Mouse (Mus musculus): ENCODE results near the gene Kcnmb3.

Kcnmb3 gene

DNA sequence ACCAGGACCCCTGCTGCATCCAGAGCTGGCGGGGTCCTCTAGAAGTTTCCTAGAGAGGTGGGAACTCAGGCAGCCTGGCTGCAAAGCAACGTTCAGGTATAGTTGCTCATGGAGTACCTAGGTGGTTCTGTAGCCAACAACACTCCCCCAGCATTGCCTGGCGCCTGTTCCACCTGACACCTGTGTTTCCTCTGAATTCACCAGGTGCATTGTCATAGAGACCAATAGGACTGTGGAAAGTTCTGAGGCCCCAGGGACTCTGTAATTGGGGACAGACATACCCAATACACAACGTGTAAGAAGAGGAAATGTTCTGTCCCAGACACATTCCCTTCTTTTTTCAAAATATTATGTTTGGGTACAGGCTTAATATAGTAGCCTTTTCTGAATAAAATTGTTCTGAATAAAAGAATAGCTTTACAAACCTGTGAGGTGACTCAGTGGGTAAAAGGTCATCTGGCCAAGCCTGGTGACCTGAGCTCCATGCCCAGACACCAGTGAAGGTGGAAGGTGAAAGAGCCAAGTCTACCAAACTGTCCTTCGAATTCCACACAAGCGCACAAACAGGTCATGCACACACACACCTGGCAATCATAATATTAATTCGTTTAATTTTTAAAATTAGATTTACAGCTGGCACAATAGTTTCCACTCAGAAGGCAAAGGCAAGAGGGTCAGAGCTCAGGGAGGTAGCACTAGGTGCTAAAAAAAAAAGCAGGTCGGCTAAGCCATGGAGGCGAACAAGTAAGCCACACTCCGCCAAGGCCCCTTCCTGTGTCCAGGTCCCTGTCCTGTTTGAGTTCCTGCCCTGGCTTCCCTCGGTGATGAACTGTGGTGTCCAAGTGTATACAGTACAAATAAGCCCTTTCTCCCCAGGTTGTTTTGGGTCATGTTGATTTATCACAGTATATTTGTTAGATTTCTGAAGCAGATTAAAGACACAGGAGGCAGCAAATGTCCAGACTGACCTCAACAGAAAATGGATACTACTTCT, at the start of gene Kcnmb3:
TSS of gene Kcnmb3 (minus strand) at position 135 of the 994 bp plus-strand sequence.
- no peak for DNase-seq (ENCODE audit: low spot score)

DNA sequence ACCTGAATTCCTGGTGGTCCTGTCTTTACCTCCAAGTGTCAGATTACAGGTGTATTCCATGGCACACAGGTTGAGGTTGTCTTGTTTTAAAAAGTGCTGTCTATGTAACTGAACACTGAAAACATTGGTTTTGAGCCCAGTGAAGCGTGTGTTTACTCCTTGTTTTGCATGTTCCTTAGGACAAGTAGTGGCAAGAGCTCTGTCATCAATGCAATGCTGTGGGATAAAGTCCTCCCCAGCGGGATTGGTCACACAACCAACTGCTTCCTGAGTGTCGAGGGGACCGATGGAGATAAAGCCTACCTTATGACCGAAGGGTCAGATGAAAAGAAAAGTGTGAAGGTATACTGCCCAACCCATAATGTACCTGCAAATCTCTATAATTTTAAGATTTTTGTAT, 46.1 kb upstream of the Kcnmb3 start:
- DNase-seq (ENCODE audit: low spot score): no peak

DNA sequence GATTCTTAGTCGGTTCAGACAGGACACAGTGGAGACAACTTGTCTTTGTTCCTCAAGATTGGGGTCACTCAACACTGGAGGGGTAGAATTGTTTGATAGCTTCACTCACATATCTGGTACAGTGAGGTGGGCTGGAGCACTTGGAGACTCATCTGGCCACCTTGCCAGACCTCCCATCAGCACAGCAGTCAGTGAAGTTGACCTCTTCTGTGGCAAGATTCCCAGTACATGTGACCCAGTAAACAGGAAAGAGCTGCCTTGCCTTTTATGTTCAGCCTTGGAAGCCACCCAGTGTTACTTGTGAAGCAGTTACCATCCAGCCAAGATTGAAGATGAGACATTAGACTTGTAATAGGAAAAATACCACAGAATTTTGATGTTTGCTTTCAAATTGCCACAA, 45.5 kb upstream of the Kcnmb3 start:
- no peak for DNase-seq (ENCODE audit: low spot score)

DNA sequence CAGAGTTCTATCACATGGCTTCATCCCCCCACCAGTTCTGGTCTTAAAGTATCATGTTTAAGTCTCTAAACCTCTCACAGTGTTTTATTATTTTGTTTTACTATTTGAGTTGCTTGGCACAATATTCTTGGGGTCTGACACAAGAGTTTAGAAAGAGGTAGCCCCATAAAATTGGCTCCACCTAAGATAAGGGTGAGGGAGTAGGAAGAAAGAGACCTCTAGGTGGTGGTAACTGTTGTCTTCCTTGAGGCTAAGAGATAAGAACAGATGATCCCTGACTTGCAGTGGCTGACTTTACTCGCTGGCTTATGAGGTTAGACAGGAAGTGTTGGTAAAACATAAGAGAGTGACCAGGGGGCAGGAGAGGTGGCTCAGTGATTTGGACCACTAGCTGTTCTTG, 43.7 kb upstream of the Kcnmb3 start:
- no peak for DNase-seq (ENCODE audit: low spot score)

DNA sequence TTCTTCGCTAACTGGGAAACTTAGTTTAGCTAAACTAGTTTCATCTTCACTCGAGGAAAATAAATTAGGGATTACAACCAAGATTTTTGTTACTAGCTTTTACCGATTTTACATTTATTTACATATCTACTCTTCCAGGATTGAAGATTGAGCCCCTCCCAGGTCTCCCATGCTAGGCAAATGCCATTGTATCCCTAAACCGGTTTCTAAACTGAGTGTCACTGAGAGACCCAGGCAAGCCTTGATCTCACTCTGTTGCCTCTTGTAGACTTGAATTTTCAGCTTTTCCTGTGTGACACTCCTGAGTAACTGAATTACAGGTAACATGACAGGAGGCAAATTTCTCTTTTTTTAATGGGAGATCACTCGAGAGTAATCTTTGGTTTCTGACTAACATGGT, 38.0 kb upstream of the Kcnmb3 start:
- no peak for DNase-seq (ENCODE audit: low spot score)

DNA sequence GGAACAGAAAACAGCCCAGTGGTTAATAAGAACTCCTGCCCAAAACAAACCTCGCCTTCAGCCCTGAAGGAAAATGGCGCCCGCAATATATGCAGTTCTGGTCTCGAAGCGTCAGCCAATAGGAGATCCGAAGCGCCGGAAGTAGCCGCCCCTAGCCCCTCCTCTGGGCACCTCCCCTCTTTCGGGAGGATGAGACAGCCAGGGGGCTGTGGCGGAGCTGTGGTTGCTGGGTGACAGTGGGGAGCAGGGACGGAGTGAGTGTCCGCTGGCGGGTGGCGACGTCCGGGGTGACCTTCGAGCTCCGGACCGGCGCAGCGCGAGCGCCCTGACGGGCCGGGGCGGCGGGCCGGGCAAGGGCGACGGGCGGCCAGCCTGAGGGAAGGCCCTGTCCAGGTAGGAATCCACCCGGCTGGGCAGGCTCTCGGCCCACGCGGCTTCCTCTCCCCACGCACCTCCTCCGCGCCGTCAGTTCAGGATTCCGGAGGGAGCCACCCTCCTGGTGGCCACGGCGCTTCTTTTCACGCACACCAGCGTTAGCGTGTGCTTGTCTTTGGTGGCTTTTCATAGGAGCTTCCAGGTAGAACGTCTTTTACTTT, 37.4 kb upstream of the Kcnmb3 start, which contains the start of gene Mfn1:
TSS of gene Mfn1 (plus strand) at position 163 of the 596 bp plus-strand sequence.
- peak; percentile 91 for DNase-seq (ENCODE audit: low spot score)

DNA sequence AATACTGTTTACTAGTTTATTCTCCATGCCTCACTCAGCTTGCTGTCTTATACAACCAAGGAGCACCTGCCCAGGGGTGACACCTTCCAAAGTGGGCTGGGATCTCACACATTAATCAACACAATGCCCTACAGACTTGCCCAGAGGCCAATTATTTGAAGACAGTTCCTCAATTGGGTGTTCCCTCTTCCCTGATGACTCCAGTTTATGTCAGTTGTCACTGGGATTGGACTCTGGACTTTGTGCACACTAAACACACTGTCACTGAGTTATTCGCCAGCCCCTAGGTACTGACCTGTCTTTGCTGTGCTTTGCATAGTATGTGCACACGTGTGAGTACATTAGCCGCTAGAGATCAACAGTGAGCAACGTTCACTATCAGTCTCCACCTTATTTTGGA, 35.1 kb upstream of the Kcnmb3 start:
- DNase-seq (ENCODE audit: low spot score): no peak

DNA sequence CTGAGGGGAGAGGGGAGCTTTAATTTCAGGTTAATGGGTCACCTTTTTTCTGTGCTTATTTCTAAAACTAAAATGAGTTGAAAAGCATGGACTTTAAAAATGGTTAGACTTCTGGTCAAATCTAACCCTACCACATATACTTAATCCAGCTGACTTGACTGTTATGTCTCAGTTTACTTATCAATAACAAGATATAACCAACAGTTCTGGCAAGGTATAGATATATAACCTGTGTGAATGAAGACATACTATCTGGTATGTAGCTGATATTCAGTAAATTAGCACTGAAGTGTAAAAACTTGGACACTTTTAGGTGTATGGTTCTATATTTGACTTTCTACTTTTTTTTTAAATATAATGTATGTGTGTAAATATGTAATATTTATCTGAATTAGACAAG, 21.5 kb upstream of the Kcnmb3 start:
- DNase-seq (ENCODE audit: low spot score): no peak

DNA sequence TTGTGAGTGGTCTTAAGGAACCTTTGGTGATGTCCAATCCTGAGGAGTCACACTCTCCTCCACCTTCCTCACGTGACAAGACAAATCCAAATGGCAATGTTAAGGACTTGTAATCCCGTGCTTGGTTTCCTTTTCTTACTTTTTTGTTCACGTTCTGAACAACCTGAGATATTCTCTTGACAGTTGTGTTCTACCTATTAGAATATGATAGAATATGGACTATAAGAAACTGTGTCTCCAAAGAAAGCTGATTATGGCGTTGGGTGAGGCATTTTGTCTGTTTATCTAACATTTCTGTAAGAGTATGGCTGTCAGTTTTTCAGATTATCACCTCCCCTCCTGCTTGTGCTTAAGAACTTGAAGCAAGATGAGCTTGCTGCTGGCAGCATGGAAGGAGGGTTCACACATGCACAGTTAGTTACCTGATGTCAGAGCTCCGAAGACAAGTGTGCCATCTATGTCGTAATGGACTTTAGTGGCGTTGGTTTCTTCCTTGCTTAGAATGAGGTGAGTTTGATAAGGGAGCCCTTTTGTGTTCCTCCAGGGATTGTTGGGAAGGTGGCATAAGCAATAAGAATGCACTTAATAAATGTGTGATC, 20.8 kb upstream of the Kcnmb3 start:
- no peak for DNase-seq (ENCODE audit: low spot score)

DNA sequence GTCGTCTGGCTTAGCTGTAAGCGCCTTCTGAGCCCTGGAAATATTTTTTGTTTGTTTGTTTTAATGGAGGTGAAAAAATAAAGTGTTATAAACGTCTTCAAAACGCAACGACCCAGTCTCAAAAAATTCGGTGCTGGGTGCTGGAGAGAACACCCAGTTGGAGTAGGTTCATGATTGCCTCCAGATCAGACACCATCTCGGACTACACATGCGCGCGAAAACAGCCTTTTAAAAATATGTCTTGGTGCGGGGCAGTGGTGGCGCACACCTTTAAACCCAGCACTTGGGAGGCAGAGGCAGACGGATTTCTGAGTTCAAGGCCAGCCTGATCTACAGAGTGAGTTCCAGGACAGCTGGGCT, 19.1 kb upstream of the Kcnmb3 start:
- no peak for DNase-seq (ENCODE audit: low spot score)

DNA sequence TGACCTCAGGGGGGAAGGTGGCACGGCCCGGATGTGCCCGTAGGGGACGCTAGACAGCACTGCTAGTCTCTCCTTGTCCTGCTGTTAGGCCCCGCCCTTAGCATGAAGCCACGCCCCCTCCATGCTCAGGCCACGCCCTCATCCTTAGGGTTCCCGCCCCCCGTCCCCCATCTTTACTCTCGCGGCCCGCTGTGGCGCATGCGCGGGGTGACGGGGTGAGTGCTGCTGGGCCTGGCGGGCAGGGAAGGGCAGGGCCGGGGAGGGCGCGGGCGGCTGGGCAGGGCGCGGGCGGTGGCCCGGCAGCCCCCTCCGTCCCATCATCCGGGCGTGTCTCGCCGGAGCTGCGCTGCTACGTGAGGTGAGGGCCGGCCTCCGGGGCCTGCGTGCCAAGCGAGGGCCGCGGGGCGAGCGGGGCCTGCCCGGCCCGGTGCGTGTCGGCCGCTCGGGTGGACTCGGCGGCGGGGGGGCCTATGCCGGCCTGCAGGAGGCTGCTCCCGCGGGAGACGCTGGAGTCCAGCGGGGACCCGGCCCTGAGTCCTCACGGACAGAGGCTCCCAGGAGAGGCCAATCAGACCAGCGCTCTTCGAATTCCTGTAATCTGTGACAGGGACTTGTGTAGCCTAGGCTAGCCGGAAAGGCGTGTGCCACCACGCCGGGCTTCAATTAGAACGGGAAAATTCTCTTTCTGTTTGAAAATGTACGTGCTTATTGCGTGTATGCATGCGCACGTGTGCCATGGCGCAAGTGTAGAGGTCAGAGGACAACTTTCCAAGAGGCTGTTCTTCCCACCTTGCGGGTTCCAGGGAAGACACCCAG, 18.6 kb upstream of the Kcnmb3 start:
- DNase-seq (ENCODE audit: low spot score): peak; percentile 96

DNA sequence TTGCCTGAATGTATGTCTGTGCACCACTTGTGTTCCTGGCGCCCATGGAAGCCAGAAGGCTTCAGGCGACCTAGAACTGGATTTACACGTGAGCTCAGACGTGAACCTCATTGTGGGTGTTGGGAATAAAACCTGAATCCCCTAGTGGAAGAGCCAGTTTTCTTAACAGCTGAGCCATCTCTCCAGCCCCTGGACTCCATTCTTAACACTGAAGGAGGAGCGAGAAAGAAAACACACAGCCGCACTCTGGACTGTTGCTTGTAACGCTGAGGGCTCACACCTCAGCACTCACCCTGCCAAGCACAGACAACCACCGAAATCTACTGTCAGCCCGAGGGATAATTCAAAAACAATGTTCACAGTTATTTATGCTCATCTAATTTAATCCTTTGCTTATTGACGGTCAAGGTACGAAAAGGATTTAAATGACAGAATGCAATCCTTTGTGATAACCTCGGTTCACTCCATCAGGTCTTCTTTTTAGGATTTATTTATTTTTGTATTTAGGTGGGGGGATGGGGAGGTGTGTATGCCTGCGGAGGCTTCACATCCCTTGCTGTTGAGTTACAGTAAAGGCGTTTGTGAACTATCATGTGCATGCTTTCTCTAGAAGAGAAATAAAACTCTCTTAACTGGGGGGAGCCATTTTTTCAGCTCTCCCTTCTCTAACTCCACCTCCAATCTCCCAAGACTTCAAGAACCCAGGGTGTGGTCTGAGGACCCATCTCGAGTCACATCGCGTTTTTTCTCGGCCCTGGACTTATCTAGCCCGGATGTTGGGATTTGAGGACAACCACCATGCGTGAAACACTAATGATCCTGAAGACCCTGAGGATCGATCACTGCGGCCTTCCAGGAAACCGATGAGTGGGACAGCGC, 17.7 kb upstream of the Kcnmb3 start, which contains the start of gene Zfp639:
TSS of gene Zfp639 (plus strand) at position 764 of the 879 bp plus-strand sequence.
- DNase-seq (ENCODE audit: low spot score): no peak

DNA sequence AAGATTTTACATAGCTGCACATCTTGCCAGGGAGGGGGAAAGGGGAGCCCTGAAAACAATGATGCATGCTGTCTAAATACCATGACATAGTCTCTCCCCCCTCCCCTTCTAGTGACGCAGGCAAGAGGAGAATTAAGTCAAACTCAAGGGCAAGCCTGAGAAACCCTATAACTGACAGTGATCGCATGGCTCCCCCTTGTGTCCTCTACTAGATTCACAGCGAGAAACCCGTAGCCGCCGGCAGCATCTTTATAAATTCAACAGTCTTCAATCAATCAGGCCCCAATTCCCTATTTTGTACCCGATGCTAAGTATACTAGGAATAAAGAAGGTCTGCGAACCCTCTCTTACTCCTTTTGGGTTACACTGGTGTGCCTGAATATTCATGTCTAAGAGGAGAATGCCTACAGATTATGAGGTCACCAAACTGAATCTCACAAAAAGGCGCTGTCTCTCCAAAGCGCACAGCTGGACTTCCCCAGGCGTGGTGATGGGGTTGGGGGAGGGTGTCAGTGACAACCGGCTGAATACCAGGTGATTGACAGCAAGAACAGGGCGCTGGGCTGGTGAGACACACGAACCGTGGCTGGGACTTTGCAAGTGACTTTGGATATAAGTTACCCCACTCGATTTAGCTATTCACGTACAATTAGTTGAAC, 16.8 kb upstream of the Kcnmb3 start:
- DNase-seq (ENCODE audit: low spot score): peak; percentile 32

DNA sequence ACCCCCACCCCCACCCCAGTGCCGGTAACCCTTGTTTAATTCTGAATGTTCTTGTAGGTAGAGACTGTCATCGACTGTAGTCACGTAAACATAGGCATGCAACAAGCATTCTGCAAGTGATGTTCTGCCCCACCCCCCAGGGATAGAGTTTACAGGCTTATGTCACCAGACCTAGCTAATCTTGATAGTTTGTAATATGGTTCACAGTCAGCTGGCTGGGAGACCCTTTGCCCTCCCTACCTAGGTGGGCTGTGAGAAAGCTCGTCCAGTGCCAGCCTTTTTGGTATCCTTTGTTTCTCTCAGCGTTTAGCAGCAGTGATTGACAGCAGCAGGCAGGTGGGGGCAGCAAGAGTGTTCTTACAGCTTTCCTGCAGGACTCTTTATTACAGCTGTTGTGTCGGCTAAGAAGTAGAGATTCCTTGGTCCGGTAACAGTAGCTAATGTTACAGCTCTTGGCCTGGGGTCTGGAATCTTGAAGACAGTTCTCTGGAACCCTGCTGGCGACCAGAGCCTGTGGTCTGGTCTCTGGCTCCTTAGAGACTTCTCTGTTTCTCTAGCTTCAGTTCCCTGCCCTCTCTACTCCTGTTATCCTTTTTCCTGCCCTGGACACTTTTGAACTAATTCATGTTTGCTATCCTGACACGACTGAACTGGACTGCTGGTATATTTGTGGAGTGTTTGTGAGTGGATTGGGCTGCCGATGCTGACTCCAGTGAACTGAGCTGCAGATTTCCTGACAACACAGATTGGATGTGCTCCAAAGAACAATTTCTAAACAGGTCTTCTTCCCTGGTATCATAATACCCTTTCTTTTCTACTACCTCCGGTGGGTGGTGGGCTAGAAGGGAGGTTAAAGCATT, 14.6 kb upstream of the Kcnmb3 start:
- DNase-seq (ENCODE audit: low spot score): no peak

DNA sequence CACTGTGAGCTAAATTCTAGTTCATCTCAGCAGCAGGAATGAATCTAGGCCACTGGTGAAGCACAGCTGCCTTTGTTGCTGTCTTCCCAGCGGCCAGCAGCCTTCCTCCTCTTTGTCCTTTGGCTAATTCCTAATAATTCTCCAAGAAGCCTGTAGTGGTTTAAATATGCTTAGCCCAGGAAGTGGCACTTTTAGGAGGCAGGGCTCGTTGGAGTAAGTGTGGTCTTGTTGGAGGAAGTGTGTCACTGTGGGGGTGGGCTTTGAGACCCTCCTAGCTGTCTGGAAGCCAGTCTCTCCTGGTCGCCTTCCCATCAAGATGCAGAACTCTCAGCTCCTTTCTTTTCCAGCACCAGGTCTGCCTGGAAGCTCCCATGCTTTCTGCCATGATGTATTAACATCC, 13.8 kb upstream of the Kcnmb3 start:
- no peak for DNase-seq (ENCODE audit: low spot score)

DNA sequence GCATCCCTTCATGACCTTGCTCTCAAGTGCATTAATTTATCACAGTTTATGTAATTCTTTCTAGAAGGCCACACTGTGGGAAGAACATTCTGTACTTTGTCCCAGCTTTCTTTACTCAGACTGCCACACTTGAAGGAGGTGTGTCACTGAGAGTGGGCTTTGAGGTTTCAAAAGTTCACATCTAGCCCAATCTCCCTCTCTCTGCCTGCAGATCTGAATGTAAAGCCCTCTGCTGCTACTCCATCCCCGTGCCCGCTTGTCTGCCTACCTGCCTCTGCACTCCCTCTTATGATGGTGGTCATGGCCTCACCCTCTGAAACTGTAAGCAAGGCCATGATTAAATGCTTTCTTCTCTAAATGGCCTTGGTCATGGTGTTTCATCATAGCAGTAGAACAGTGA, 8.3 kb upstream of the Kcnmb3 start:
- no peak for DNase-seq (ENCODE audit: low spot score)

DNA sequence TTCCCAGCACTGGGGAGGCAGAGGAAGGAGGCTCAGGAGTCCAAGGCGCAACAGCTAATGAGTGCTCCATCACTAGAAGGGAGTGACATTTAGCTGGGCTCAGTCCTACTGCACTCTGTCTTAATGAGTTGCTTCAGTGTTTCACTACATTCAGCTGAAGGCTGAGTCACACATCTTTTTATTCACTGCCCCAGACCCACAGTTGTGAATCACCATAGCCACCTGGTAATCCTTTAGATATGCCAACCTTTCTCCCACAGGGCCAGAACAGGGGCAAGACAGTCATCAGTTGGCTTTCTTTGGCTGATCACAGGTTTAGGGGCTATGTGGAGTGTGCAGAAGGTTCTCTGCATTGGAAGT, 4.7 kb upstream of the Kcnmb3 start:
- DNase-seq (ENCODE audit: low spot score): no peak

DNA sequence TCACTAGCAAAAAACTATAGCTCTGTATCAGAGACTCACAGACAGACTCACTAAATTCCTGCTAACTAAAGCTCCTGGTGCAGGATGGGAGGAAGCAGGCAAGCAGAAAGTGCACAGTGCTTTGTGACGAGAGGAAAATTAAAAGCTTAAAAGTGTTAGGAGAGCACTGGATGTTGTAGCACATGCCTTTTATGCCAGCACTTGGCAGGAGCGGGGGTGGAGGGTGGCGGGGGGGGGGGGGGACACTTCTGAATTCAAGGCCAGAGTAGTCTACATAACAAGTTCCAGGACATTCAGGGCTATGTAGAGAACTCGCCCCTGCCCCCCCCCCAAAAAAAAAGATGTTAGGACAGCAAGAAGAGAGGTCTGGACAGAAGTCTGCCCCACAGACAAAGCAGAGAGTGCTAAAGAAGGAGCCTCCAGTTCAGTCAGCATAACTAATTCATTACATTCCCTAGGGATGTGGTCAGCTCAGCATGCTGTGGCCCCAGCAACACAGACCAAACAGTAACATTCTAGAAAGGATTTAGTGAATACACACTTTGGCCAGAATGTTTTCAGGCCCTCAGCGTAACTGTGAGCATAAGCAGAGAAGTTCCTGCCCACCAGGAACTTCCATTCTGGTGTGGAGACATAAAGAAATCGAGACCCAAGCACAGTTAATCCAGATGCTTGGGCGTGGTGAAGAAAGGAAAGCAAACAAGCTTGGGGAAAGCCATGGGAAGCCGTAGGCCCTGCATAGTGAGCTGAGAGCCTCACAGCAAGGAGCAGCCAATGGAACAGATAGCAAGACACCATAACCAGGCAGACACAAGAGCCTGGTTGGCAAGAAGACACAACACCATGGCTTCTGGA, 4.1 kb upstream of the Kcnmb3 start:
- no peak for DNase-seq (ENCODE audit: low spot score)

All from ovary, postnatal 36 days (tissue).